Mouse (Mus musculus) heart, embryonic 11.5 days (tissue): ENCODE results near the gene Cbx1. TPM values are rescaled to one million over a fixed set of nuclear protein-coding genes. Genes with fewer than 3 reads are reported as not detected.
A peak's percentile ranks its signal among the peaks of the same experiment; 100 is the strongest.
"Not testable (repeated sequence)": the region's sequence is repeated elsewhere in the genome, so short reads cannot be mapped to it uniquely, and the experiment has no call there.

Source experiments
- ATAC-seq: fragments of 200-750 bp; cut with Nextera tagmentation; replicated peaks from 2 replicates; pipeline ENCODE4 v1.8.0; 2017; ENCODE audit warnings: moderate library complexity; ENCODE audit not compliant: insufficient number of reproducible peaks, low FRiP score, low TSS enrichment
- H3K27ac ChIP-seq: fragments of 300-500 bp; sonication (generic); 2 replicates; pipeline ENCODE4 v1.5.1; 2014; ENCODE audit warnings: mild to moderate bottlenecking, low read depth, low read length
- H3K27me3 ChIP-seq: fragments of 300-500 bp; sonication (generic); 2 replicates; pipeline ENCODE4 v1.6.1; 2014; ENCODE audit warnings: mild to moderate bottlenecking, low read length, mixed read lengths; ENCODE audit not compliant: control insufficient read depth, insufficient read depth
- H3K36me3 ChIP-seq: fragments of 300-500 bp; sonication (generic); 2 replicates; pipeline ENCODE4 v1.6.1; 2014; ENCODE audit warnings: mild to moderate bottlenecking, low read length, moderate library complexity, mixed read lengths; ENCODE audit not compliant: control insufficient read depth, insufficient read depth
- H3K4me1 ChIP-seq: fragments of 300-500 bp; sonication (generic); 2 replicates; pipeline ENCODE4 v1.6.1; 2014; ENCODE audit warnings: low read length; ENCODE audit not compliant: control insufficient read depth, insufficient read depth
- H3K4me2 ChIP-seq: fragments of 300-500 bp; sonication (generic); 2 replicates; pipeline ENCODE4 v1.6.1; 2014; ENCODE audit warnings: mild to moderate bottlenecking, moderate library complexity
- H3K4me3 ChIP-seq: fragments of 300-500 bp; sonication (generic); 2 replicates; pipeline ENCODE4 v1.5.1; 2014; ENCODE audit warnings: low read depth, low read length
- H3K9ac ChIP-seq: fragments of 300-500 bp; sonication (generic); 2 replicates; pipeline ENCODE4 v1.6.1; 2014; ENCODE audit warnings: mild to moderate bottlenecking, low read depth, low read length, moderate library complexity
- H3K9me3 ChIP-seq: fragments of 300-500 bp; sonication (generic); replicated peaks from 2 replicates; pipeline ENCODE4 v1.6.1; 2016; ENCODE audit warnings: low read length; ENCODE audit not compliant: control insufficient read depth
- WGBS: fragments of 180-500 bp; shearing (Covaris S2); extraction: QIAGEN DNeasy Blood & Tissue Kit; methylation state at CpG from one replicate; pipeline ENCODE4 v1.1.7; 2014; ENCODE audit not compliant: insufficient replicate concordance; 5-methylcytosine and 5-hydroxymethylcytosine counted together
- microRNA counts: library from miRNA; unstranded; fragments of <30 nt; microRNA quantifications from one replicate; lab custom pipeline; 2015
- microRNA-seq: library from miRNA; unstranded; fragments of <30 nt; microRNA quantifications from one replicate; pipeline ENCODE4, GENCODE M21; 2016; ENCODE audit warnings: borderline number of aligned reads
- polyA plus RNA-seq: library from polyadenylated mRNA; unstranded; fragments of >200 nt; fragmentation: Nextera tagmentation; extraction: Ambion mirVana; gene quantifications from 2 replicates; pipeline ENCODE4 v1.2.1, GENCODE M21; 2014

The Cbx1 gene
- polyA plus RNA-seq, 1 experiment from 2014 or later = 60.0 TPM

DNA sequence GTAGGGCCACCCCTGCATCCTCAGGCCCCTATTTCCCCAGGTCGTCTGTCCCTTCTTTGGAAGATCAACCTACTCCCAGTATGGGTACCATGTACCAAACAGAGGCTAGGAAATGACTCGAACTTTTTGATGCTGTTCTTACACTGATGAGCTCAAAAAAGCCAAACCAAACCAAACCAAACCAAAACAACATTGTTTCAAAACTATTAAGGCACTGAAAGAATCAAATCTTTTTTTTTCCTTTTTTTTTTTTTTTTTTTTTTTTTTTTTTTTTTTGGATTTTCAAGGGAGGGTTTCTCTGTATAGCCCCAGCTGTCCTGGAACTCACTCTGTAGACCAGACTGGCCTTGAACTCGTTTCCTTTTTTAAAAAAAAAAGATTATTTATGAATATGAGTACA lies 54.7 kb downstream of the Cbx1 start:
- Histone ChIP-seq H3K4me2 (no peak overlapping the region), H3K9me3 (no peaks in the 10 kb centered on the region), H3K27me3 (no peaks in the 10 kb centered on the region), H3K4me1 (no peaks in the 10 kb centered on the region), H3K27ac (no peak overlapping the region), H3K36me3 (no peaks in the 10 kb centered on the region), H3K9ac (no peak overlapping the region), H3K4me3 (no peak overlapping the region)
- no peak for ATAC-seq
- 54% methylated on average over 3 of the region's 3 CpGs for WGBS

GRCm38 (mm10) chr11:96847240-96847639 lies 58.3 kb downstream of the Cbx1 start:
- Histone ChIP-seq H3K9me3 (no peaks in the 10 kb centered on the region), H3K27me3 (no peaks in the 10 kb centered on the region), H3K9ac (no peak overlapping the region), H3K4me1 (peaks cover 8% of the 10 kb centered on the region), H3K36me3 (no peaks in the 10 kb centered on the region), H3K4me2 (no peak overlapping the region), H3K4me3 (no peak overlapping the region), H3K27ac (no peak overlapping the region)
- 35% methylated on average over 3 of the region's 3 CpGs for WGBS
- no peak for ATAC-seq

GRCm38 (mm10) chr11:96848694-96849093 lies 59.8 kb downstream of the Cbx1 start:
- Histone ChIP-seq H3K27ac (no peak overlapping the region), H3K36me3 (no peaks in the 10 kb centered on the region)
- 71% methylated on average over 9 of the region's 9 CpGs for WGBS

GRCm38 (mm10) chr11:96849145-96849544 lies 60.2 kb downstream of the Cbx1 start:
- Histone ChIP-seq H3K4me2 (peak overlapping the region; percentile 94), H3K9ac (peak overlapping the region; percentile 85; the same call in 1 of the 2 replicates), H3K4me3 (peak overlapping the region; percentile 75)
- not testable (repeated sequence) for H3K27me3 ChIP-seq, H3K9me3 ChIP-seq, H3K4me1 ChIP-seq, H3K36me3 ChIP-seq, H3K27ac ChIP-seq, ATAC-seq
- WGBS = 70% methylated on average over 5 of the region's 5 CpGs

More at GRCm38 (mm10) chr11:96848694-96849093, 59.8 kb downstream of the Cbx1 start:
- Histone ChIP-seq H3K4me2 (no peak overlapping the region), H3K27me3 (no peaks in the 10 kb centered on the region), H3K9me3 (no peaks in the 10 kb centered on the region), H3K4me3 (no peak overlapping the region), H3K4me1 (peaks cover 8% of the 10 kb centered on the region), H3K9ac (no peak overlapping the region)
- ATAC-seq = no peak

DNA sequence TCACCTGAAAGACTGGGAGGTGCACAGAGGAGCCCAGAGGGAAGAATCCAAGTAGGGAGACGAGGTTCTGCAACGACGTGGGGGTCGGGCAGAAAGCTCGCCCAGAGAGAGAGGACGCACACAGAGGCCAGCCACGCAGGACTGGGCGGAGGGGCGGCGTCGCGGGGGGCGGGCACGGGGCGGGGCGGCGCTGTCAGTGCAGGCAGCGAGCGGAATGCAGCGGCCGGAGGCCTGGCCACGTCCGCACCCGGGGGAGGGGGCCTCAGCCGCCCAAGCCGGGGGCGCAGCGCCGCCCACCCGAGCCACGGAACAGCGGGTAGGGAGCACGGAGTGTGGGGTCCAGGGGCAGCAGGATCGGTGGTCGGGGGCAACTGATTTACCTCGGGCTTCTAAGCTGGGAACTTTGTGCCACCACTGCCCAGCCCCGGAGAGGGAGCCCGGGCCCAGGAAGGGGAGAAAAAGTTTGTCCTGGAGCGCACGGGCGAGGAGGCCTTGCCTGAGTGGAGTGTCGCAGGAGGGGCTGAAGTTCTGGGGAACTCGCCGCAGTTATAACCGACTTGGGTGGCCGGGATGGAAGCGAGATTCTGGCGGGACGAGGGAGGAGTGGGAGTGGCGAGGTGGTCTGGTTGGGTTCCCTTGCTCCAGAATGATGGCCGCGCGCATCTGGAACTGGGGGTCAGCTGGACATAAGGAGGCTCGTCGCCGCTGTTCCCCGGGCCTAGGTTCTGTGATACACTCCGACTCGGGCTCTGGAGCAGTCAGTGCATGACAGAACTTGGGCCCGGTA lies 60.9 kb downstream of the Cbx1 start, which contains the start of gene Copz2:
Copz2 (plus strand) TSS at position 190 of the 787 bp plus-strand sequence.
- Histone ChIP-seq H3K9ac (peak within 1 kb of the TSS; percentile 85), H3K36me3 (no peaks in the 10 kb centered on the region), H3K4me1 (peaks cover 8% of the 10 kb centered on the region), H3K4me3 (peak within 1 kb of the TSS; percentile 75), H3K27ac (peak within 1 kb of the TSS; percentile 29; the same call in 1 of the 2 replicates), H3K9me3 (no peaks in the 10 kb centered on the region), H3K4me2 (peak within 1 kb of the TSS; percentile 94), H3K27me3 (no peaks in the 10 kb centered on the region)
- WGBS = 1% methylated on average over 54 of the region's 60 CpGs
- peak; percentile 83 for ATAC-seq

DNA sequence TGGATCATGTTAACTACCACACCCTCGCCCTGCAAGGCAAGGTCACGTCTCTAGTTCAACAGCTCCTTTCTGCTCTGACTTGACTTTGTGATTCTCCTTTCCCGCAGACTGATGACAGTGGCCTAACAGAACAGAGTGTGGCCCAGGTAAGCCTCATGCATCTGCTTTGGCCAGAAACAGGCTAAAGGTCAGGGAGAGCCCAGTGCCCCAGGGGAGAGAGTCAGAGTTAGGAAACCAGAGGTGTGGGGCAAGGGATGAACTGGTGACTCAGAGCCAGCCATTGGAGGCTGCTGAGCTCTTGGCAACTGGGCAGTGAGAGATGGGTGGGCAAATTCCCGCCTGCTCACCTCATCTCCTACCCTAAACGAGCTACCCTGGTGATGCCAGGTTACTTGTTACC lies 68.5 kb downstream of the Cbx1 start:
- no peak overlapping the region for H3K4me2 ChIP-seq
- H3K4me1 ChIP-seq = peaks cover 10% of the 10 kb centered on the region; the same call in 1 of the 2 replicates
- WGBS = 72% methylated on average over 5 of the region's 5 CpGs
- H3K9me3 ChIP-seq = no peaks in the 10 kb centered on the region
- H3K4me3 ChIP-seq = no peak overlapping the region
- H3K27me3 ChIP-seq = no peaks in the 10 kb centered on the region
- no peak for ATAC-seq
- H3K9ac ChIP-seq = no peak overlapping the region
- H3K27ac ChIP-seq = no peak overlapping the region
- H3K36me3 ChIP-seq = no peaks in the 10 kb centered on the region

MicroRNAs encoded within 50 kb of the gene (microRNA counts, 519-probe panel; counts per million panel counts)
- 6,336 counts per million, percentile 82 among the panel's probes with 10 or more counts for microRNA mmu-miR-152 (lab: Ali Mortazavi, UCI)

Small RNA genes within 50 kb of the gene (microRNA-seq; reads per million reads assigned to microRNA genes)
- 186 reads per million, percentile 69 among the genes with 10 or more reads in this experiment for gene Mir152

Other genes with a start within 250 kb of the Cbx1 start
- 6.8 and 7.0 TPM in 2 replicates for gene Snx11, start 11.6 kb upstream of the Cbx1 start, polyA plus RNA-seq
- gene Nfe2l1, start 40.8 kb downstream of the Cbx1 start, polyA plus RNA-seq = 36.5 and 44.0 TPM in 2 replicates
- 102 and 105 TPM in 2 replicates for gene Copz2, start 60.7 kb downstream of the Cbx1 start, polyA plus RNA-seq
- gene Cdk5rap3, start 127.4 kb downstream of the Cbx1 start, polyA plus RNA-seq = 52.5 and 60.2 TPM in 2 replicates
- gene Prr15l, start 139.0 kb downstream of the Cbx1 start, polyA plus RNA-seq = 0.23 and 0.50 TPM in 2 replicates
- 63.9 and 68.0 TPM in 2 replicates for gene Pnpo, start 154.9 kb downstream of the Cbx1 start, polyA plus RNA-seq
- 17.3 and 17.9 TPM in 2 replicates for gene Sp2, start 193.8 kb downstream of the Cbx1 start, polyA plus RNA-seq
- 0.07 and 0.11 TPM in 2 replicates for gene Sp6, start 224.3 kb downstream of the Cbx1 start, polyA plus RNA-seq
- gene Scrn2, start 240.8 kb downstream of the Cbx1 start, polyA plus RNA-seq = 13.9 and 16.6 TPM in 2 replicates